Mouse (Mus musculus) erythroblast, embryonic 14.5 days (primary cell): ENCODE measurements around the gene Adipor2.

Experiments used
- GATA1 ChIP-seq: IDR thresholded peaks from 2 replicates; pipeline ENCODE4 v1.6.1; 2012; ENCODE audit warnings: low read length, inconsistent platforms, mixed read lengths
- TAL1 ChIP-seq: IDR thresholded peaks from 3 replicates; pipeline ENCODE4 v1.6.1; 2012; ENCODE audit warnings: low read length, inconsistent platforms, mixed read lengths

GRCm38 (mm10) chr6:119313096-119313495 lies 104.4 kb downstream of the Adipor2 start:
- TF ChIP-seq TAL1 (no peak), GATA1 (no peak)
